Mouse (Mus musculus) myocyte (in vitro differentiated cells): Measurements from ENCODE around the gene Tssk4.

Experiments used
- CEBPB ChIP-seq: IDR thresholded peaks from 2 replicates; pipeline ENCODE4 v1.6.1; 2011; ENCODE audit warnings: mild to moderate bottlenecking, moderate library complexity; ENCODE audit not compliant: poor library complexity, insufficient read depth, severe bottlenecking
- E2F4 ChIP-seq: IDR thresholded peaks from one replicate; pipeline ENCODE4 v1.6.1; 2011; ENCODE audit warnings: mild to moderate bottlenecking, control low read depth, moderate library complexity; ENCODE audit not compliant: insufficient read depth
- MAX ChIP-seq: IDR thresholded peaks from one replicate; pipeline ENCODE4 v1.6.1; 2011; ENCODE audit warnings: low read depth, mild to moderate bottlenecking, control low read depth
- MYOD1 ChIP-seq, 3 experiments: IDR thresholded peaks; one replicate each; pipeline ENCODE4 v1.6.1; 2011; ENCODE audit warnings: control low read depth in 2 of 3, low read depth in 2 of 3, mild to moderate bottlenecking in 2 of 3, moderate library complexity in 1 of 3; ENCODE audit not compliant: insufficient read length in 2 of 3, control insufficient read depth in 1 of 3
- POLR2A ChIP-seq: IDR thresholded peaks from one replicate; pipeline ENCODE4 v1.6.1; 2011; ENCODE audit warnings: low read depth, mild to moderate bottlenecking, control low read depth, moderate library complexity; ENCODE audit not compliant: insufficient read length
- POLR2AphosphoS2 ChIP-seq: IDR thresholded peaks from one replicate; pipeline ENCODE4 v1.6.1; 2011; ENCODE audit warnings: low read depth, control low read depth; ENCODE audit not compliant: insufficient read length
- TCF12 ChIP-seq: IDR thresholded peaks from one replicate; pipeline ENCODE4 v1.6.1; 2011; ENCODE audit warnings: mild to moderate bottlenecking, control low read depth; ENCODE audit not compliant: poor library complexity, insufficient read depth, severe bottlenecking
- USF1 ChIP-seq: IDR thresholded peaks from one replicate; pipeline ENCODE4 v1.6.1; 2011; ENCODE audit warnings: low read depth, mild to moderate bottlenecking, control low read depth, moderate library complexity

GRCm38 (mm10) chr14:55603633-55604576 lies 46.1 kb upstream of the Tssk4 start:
- TF ChIP-seq CEBPB (no peak), POLR2A (no peak), USF1 (peak; percentile 90), POLR2AphosphoS2 (peak; percentile 61), MAX (peak; percentile 68), E2F4 (no peak), MYOD1 (IDR thresholded peaks at IDR 0.05; ENCODE audit: control insufficient read depth in 1 of 3, insufficient read length in 2 of 3, low read depth in 2 of 3) (no peak), TCF12 (no peak)
